Comparison of ENCODE assay signal across 18 mouse cellular contexts in the genomic region with DNA sequence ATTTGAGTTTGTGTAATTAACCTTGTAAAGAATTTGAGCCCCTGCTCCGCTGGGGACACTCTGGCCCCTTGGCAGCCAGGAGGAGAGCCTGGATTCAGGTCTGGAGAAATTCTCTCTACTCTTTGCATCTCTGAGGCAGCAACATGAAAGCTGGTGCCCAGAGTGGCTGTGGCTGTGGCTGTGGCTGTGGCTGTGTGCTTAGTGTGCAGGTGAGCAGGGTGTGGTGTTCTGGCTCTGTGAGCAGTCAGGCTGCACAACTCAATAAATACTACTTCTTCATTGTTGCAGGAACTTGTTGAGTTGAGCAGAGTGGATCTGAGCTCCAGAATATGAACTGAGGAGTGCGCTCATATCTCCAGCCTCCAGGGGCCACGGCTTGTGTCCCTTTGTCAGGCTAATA. TPM values are rescaled to one million over a fixed set of nuclear protein-coding genes. Genes with fewer than 3 reads are reported as not detected.
DNase-seq lines count a peak whose midpoint lies in the region; ATAC-seq lines count a peak whose summit lies in the region.
"Had no signal": no experiment of that assay in that cellular context is flagged by ENCODE, and none has a peak within 500 bp of the region (broad histone marks: within the 10 kb centered on the region; RNA-seq: fewer than 3 reads in every experiment).

No protein-coding gene starts in this region.

- peaks cover 37% of the 10 kb centered on the region for H3K4me1 ChIP-seq in forebrain, embryonic 10.5 days
- peaks cover 15% of the 10 kb centered on the region for H3K4me1 ChIP-seq in forebrain, embryonic 16.5 days (replicated peaks; ENCODE audit: control insufficient read depth, insufficient read depth, low read length)
- H3K4me1 ChIP-seq in kidney, embryonic 14.5 days (ENCODE audit: control insufficient read depth, insufficient read depth, low read length), result peaks cover 21% of the 10 kb centered on the region
- peaks cover 42% of the 10 kb centered on the region for H3K4me1 ChIP-seq in midbrain, embryonic 10.5 days
- peaks cover 13% of the 10 kb centered on the region; the same call in 1 of the 2 replicates for H3K4me1 ChIP-seq in midbrain, embryonic 15.5 days

- H3K27me3 ChIP-seq in forebrain, embryonic 10.5 days (ENCODE audit: poor library complexity, severe bottlenecking), result no peaks in the 10 kb centered on the region
- no peaks in the 10 kb centered on the region for H3K27me3 ChIP-seq in forebrain, embryonic 16.5 days (replicated peaks; ENCODE audit: control insufficient read depth, insufficient read depth, low read length)
- H3K27me3 ChIP-seq in kidney, embryonic 14.5 days (ENCODE audit: control insufficient read depth, insufficient read depth, low read length), result no peaks in the 10 kb centered on the region
- no peaks in the 10 kb centered on the region for H3K27me3 ChIP-seq in midbrain, embryonic 10.5 days (ENCODE audit: low read depth, poor library complexity, severe bottlenecking)
- H3K27me3 ChIP-seq in midbrain, embryonic 15.5 days (replicated peaks), result no peaks in the 10 kb centered on the region
- H3K27me3 ChIP-seq: CH12.LX, Patski had no signal

- H3K36me3 ChIP-seq in forebrain, embryonic 10.5 days (replicated peaks), result peaks cover 76% of the 10 kb centered on the region
- peaks cover 8% of the 10 kb centered on the region for H3K36me3 ChIP-seq in forebrain, embryonic 16.5 days (ENCODE audit: control insufficient read depth, insufficient read depth)
- H3K36me3 ChIP-seq in kidney, embryonic 14.5 days (ENCODE audit: control insufficient read depth, insufficient read depth, low read length), result peaks cover 31% of the 10 kb centered on the region
- H3K36me3 ChIP-seq in midbrain, embryonic 10.5 days, result peaks cover 80% of the 10 kb centered on the region
- H3K36me3 ChIP-seq in midbrain, embryonic 15.5 days (replicated peaks), result peaks cover 18% of the 10 kb centered on the region; the same call in 1 of the 2 replicates

- peak overlapping the region; percentile 65; the same call in 1 of the 2 replicates for H3K27ac ChIP-seq in forebrain, embryonic 10.5 days
- no peak overlapping the region for H3K27ac ChIP-seq in forebrain, embryonic 16.5 days (ENCODE audit: low read length)
- H3K27ac ChIP-seq in kidney, embryonic 14.5 days (ENCODE audit: low read depth, low read length), result peak overlapping the region; percentile 4; the same call in 1 of the 2 replicates
- H3K27ac ChIP-seq in midbrain, embryonic 10.5 days (replicated peaks), result 0 out of 2 replicates have a peak overlapping the region, but pooled peaks have one; percentile 4
- no peak overlapping the region for H3K27ac ChIP-seq in midbrain, embryonic 15.5 days

- H3K9ac ChIP-seq in forebrain, embryonic 16.5 days (replicated peaks; ENCODE audit: low read depth, low read length), result no peak overlapping the region
- H3K9ac ChIP-seq in kidney, embryonic 14.5 days (ENCODE audit: low read depth, low read length), result no peak overlapping the region
- no peak overlapping the region for H3K9ac ChIP-seq in midbrain, embryonic 15.5 days

- H3K9me3 ChIP-seq in forebrain, embryonic 10.5 days, result no peaks in the 10 kb centered on the region
- no peaks in the 10 kb centered on the region for H3K9me3 ChIP-seq in forebrain, embryonic 16.5 days (ENCODE audit: control insufficient read depth, low read length)
- H3K9me3 ChIP-seq in kidney, embryonic 14.5 days (ENCODE audit: control insufficient read depth, low read length), result no peaks in the 10 kb centered on the region
- H3K9me3 ChIP-seq in midbrain, embryonic 10.5 days (replicated peaks), result no peaks in the 10 kb centered on the region
- no peaks in the 10 kb centered on the region for H3K9me3 ChIP-seq in midbrain, embryonic 15.5 days

- no peak for DNase-seq in forebrain, embryonic 10.5 days (ENCODE audit: extremely low spot score, low spot score)
- no peak for DNase-seq in kidney, postnatal 25 days
- no peak for DNase-seq in midbrain, embryonic 10.5 days (ENCODE audit: low spot score)
- DNase-seq in cerebellum, adult 9-10 months, result no peak
- DNase-seq in liver, result no peak
- DNase-seq: cerebellum, adult 11 months; kidney, adult 18-20 months; right cerebral cortex, postnatal 25 days; thymus, postnatal 14 days had no signal

- H3K4me2 ChIP-seq in forebrain, embryonic 16.5 days (ENCODE audit: low read length), result no peak overlapping the region
- no peak overlapping the region for H3K4me2 ChIP-seq in kidney, embryonic 14.5 days (replicated peaks; ENCODE audit: low read depth, low read length)
- no peak overlapping the region for H3K4me2 ChIP-seq in midbrain, embryonic 15.5 days

- no peak for ATAC-seq in forebrain, embryonic 16.5 days
- no peak for ATAC-seq in kidney, embryonic 14.5 days (ENCODE audit: low FRiP score, low TSS enrichment)
- ATAC-seq in midbrain, embryonic 15.5 days (replicated peaks), result no peak
- ATAC-seq: Patski had no signal

- H3K4me3 ChIP-seq in forebrain, embryonic 10.5 days, result no peak overlapping the region
- no peak overlapping the region for H3K4me3 ChIP-seq in forebrain, embryonic 16.5 days (replicated peaks; ENCODE audit: low read length)
- H3K4me3 ChIP-seq in kidney, embryonic 14.5 days (ENCODE audit: low read length), result no peak overlapping the region
- no peak overlapping the region for H3K4me3 ChIP-seq in midbrain, embryonic 10.5 days
- no peak overlapping the region for H3K4me3 ChIP-seq in midbrain, embryonic 15.5 days

- WGBS in forebrain, embryonic 10.5 days, result 70% methylated on average over 3 of the region's 3 CpGs
- WGBS in forebrain, embryonic 16.5 days, result 56% methylated on average over 3 of the region's 3 CpGs
- 72% methylated on average over 3 of the region's 3 CpGs for WGBS in kidney, embryonic 14.5 days
- WGBS in midbrain, embryonic 10.5 days, result 80% methylated on average over 3 of the region's 3 CpGs
- WGBS in midbrain, embryonic 15.5 days, result 77% methylated on average over 3 of the region's 3 CpGs

RNA-seq across cellular contexts. Expression of a gene that starts 14.4 kb away (rescaled TPM):
- 58.9 and 61.1 TPM in 2 replicates for polyA plus RNA-seq in forebrain, embryonic 10.5 days (2016; fragmentation: Nextera tagmentation; extraction: Ambion mirVana)
- polyA plus RNA-seq in forebrain, embryonic 16.5 days (2015; fragmentation: Nextera tagmentation; extraction: Ambion mirVana), result 62.0 and 64.2 TPM in 2 replicates
- polyA plus RNA-seq in kidney, embryonic 14.5 days (2014; fragmentation: Nextera tagmentation; extraction: Ambion mirVana), result 28.0 and 37.3 TPM in 2 replicates
- polyA plus RNA-seq in midbrain, embryonic 10.5 days (2016; fragmentation: Nextera tagmentation; extraction: Ambion mirVana), result 55.1 and 61.5 TPM in 2 replicates
- 49.4 and 49.7 TPM in 2 replicates for polyA plus RNA-seq in midbrain, embryonic 15.5 days (2015; fragmentation: Nextera tagmentation; extraction: Ambion mirVana)

RNA-seq across cellular contexts. Expression of a gene that starts 23.0 kb away (rescaled TPM):
- polyA plus RNA-seq in forebrain, embryonic 10.5 days (2016; fragmentation: Nextera tagmentation; extraction: Ambion mirVana), result not detected in 2 replicates
- not detected in 2 replicates for polyA plus RNA-seq in forebrain, embryonic 16.5 days (2015; fragmentation: Nextera tagmentation; extraction: Ambion mirVana)
- not detected in 2 replicates for polyA plus RNA-seq in kidney, embryonic 14.5 days (2014; fragmentation: Nextera tagmentation; extraction: Ambion mirVana)
- polyA plus RNA-seq in midbrain, embryonic 10.5 days (2016; fragmentation: Nextera tagmentation; extraction: Ambion mirVana), result not detected in 2 replicates
- polyA plus RNA-seq in midbrain, embryonic 15.5 days (2015; fragmentation: Nextera tagmentation; extraction: Ambion mirVana), result 0.32 and 0.50 TPM in 2 replicates
- polyA plus RNA-seq: heart, embryonic 14.5 days; liver, embryonic 16.5 days had no signal

RNA-seq across cellular contexts. Expression of a gene that starts 38.3 kb away (rescaled TPM):
- polyA plus RNA-seq in forebrain, embryonic 10.5 days (2016; fragmentation: Nextera tagmentation; extraction: Ambion mirVana), result not detected in 2 replicates
- not detected in 2 replicates for polyA plus RNA-seq in forebrain, embryonic 16.5 days (2015; fragmentation: Nextera tagmentation; extraction: Ambion mirVana)
- polyA plus RNA-seq in kidney, embryonic 14.5 days (2014; fragmentation: Nextera tagmentation; extraction: Ambion mirVana), result 0.09 TPM in 1 of 2 replicates, not detected in the other
- polyA plus RNA-seq in midbrain, embryonic 10.5 days (2016; fragmentation: Nextera tagmentation; extraction: Ambion mirVana), result not detected in 2 replicates
- 0.14 TPM in 1 of 2 replicates, not detected in the other for polyA plus RNA-seq in midbrain, embryonic 15.5 days (2015; fragmentation: Nextera tagmentation; extraction: Ambion mirVana)

RNA-seq across cellular contexts. Expression of a gene that starts 43.1 kb away (rescaled TPM):
- polyA plus RNA-seq in forebrain, embryonic 10.5 days (2016; fragmentation: Nextera tagmentation; extraction: Ambion mirVana), result not detected in 2 replicates
- polyA plus RNA-seq in forebrain, embryonic 16.5 days (2015; fragmentation: Nextera tagmentation; extraction: Ambion mirVana), result 0.10 TPM in 1 of 2 replicates, not detected in the other
- 3.6 and 6.0 TPM in 2 replicates for polyA plus RNA-seq in kidney, embryonic 14.5 days (2014; fragmentation: Nextera tagmentation; extraction: Ambion mirVana)
- polyA plus RNA-seq in midbrain, embryonic 10.5 days (2016; fragmentation: Nextera tagmentation; extraction: Ambion mirVana), result not detected in 2 replicates
- polyA plus RNA-seq in midbrain, embryonic 15.5 days (2015; fragmentation: Nextera tagmentation; extraction: Ambion mirVana), result not detected in 2 replicates
- polyA plus RNA-seq: cortical plate, adult 2 months; hindbrain, embryonic 16.5 days; liver, embryonic 16.5 days had no signal

Comparison
In these comparisons a context has a peak if more than half of its experiments do, and no peak if none do; other contexts are left out.
1. H3K27ac ChIP-seq: peak in forebrain, embryonic 10.5 days (single experiment), kidney, embryonic 14.5 days (single experiment) and midbrain, embryonic 10.5 days (single experiment); none in forebrain, embryonic 16.5 days (single experiment) and midbrain, embryonic 15.5 days (single experiment).